Mouse (Mus musculus): ENCODE data around the gene Pi4ka. TPM values are rescaled to one million over a fixed set of nuclear protein-coding genes. Genes with fewer than 3 reads are reported as not detected.

Gene Pi4ka
- polyA plus RNA-seq, 1 experiment from 2014 or later = 29.9 TPM

- ATAC-seq (replicated peaks; ENCODE audit: insufficient number of reproducible peaks, low FRiP score, low TSS enrichment, low read depth) = no peak
- no peak overlapping the region for H3K4me3 ChIP-seq (ENCODE audit: low read depth, low read length)
- H3K27me3 ChIP-seq (ENCODE audit: control insufficient read depth, insufficient read depth, low read length) = no peaks in the 10 kb centered on the region
- no peak overlapping the region for H3K9ac ChIP-seq (replicated peaks; ENCODE audit: low read length)
- H3K4me1 ChIP-seq (ENCODE audit: control insufficient read depth, insufficient read depth, low read length) = no peaks in the 10 kb centered on the region
- H3K27ac ChIP-seq (replicated peaks; ENCODE audit: low read depth, low read length) = no peak overlapping the region
- no peaks in the 10 kb centered on the region for H3K36me3 ChIP-seq (replicated peaks; ENCODE audit: control insufficient read depth, insufficient read depth, low read depth, low read length)
- no peak for DNase-seq (ENCODE audit: low spot score)
- H3K4me2 ChIP-seq (ENCODE audit: low read depth, low read length) = no peak overlapping the region
- whole genome bisulfite sequencing = 90% methylated on average over 5 of the region's 5 CpGs
- H3K9me3 ChIP-seq (replicated peaks; ENCODE audit: control insufficient read depth, low read length) = no peaks in the 10 kb centered on the region
Measured at GRCm38 (mm10) chr16:17331855-17332254, 74.3 kb downstream of the Pi4ka start.

DNA sequence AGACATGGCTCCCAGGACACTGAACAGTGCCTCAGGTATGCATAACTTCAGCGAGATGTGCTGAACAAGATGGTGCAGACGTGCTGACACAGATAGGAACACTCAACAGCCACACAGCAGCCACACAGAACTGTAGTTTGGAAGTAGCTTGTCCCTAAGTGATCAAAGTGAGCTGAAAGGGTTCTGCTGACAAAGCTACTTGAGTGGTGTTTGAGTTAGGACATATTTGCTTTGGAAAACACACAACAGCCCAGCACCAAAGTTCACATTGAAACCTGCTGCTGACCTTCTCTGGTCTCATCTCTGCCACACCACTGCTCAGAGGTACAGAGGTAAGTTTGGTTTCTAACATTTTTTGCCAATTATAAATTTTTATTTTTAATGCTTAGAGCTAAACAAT is 75.0 kb downstream of the Pi4ka start, which contains the start of gene Serpind1:
Gene Serpind1, plus strand, starts transcription at position 256 of the 400 bp plus-strand sequence.
- H3K27ac ChIP-seq (replicated peaks; ENCODE audit: low read depth, low read length) = no peak within 1 kb of the TSS
- H3K4me2 ChIP-seq (ENCODE audit: low read depth, low read length) = no peak within 1 kb of the TSS
- no peaks in the 10 kb centered on the region for H3K9me3 ChIP-seq (replicated peaks; ENCODE audit: control insufficient read depth, low read length)
- H3K27me3 ChIP-seq (ENCODE audit: control insufficient read depth, insufficient read depth, low read length) = no peaks in the 10 kb centered on the region
- WGBS = 65% methylated on average over 2 of the region's 2 CpGs
- H3K4me3 ChIP-seq (ENCODE audit: low read depth, low read length) = no peak within 1 kb of the TSS
- no peaks in the 10 kb centered on the region for H3K4me1 ChIP-seq (ENCODE audit: control insufficient read depth, insufficient read depth, low read length)
- no peak for ATAC-seq (replicated peaks; ENCODE audit: insufficient number of reproducible peaks, low FRiP score, low TSS enrichment, low read depth)
- no peak within 1 kb of the TSS for H3K9ac ChIP-seq (replicated peaks; ENCODE audit: low read length)
- DNase-seq (ENCODE audit: low spot score) = no peak
- H3K36me3 ChIP-seq (replicated peaks; ENCODE audit: control insufficient read depth, insufficient read depth, low read depth, low read length) = no peaks in the 10 kb centered on the region

GRCm38 (mm10) chr16:17329848-17330570 is 76.1 kb downstream of the Pi4ka start:
- H3K27me3 ChIP-seq (ENCODE audit: control insufficient read depth, insufficient read depth, low read length) = no peaks in the 10 kb centered on the region
- H3K4me1 ChIP-seq (ENCODE audit: control insufficient read depth, insufficient read depth, low read length) = no peaks in the 10 kb centered on the region
- H3K4me3 ChIP-seq (ENCODE audit: low read depth, low read length) = no peak overlapping the region
- DNase-seq (ENCODE audit: low spot score) (no peak), ATAC-seq (replicated peaks; ENCODE audit: insufficient number of reproducible peaks, low FRiP score, low TSS enrichment, low read depth) (no peak)
- no peaks in the 10 kb centered on the region for H3K36me3 ChIP-seq (replicated peaks; ENCODE audit: control insufficient read depth, insufficient read depth, low read depth, low read length)
- no peak overlapping the region for H3K27ac ChIP-seq (replicated peaks; ENCODE audit: low read depth, low read length)
- no peaks in the 10 kb centered on the region for H3K9me3 ChIP-seq (replicated peaks; ENCODE audit: control insufficient read depth, low read length)
- 82% methylated on average over 1 of the region's 1 CpGs for WGBS
- H3K9ac ChIP-seq (replicated peaks; ENCODE audit: low read length) = no peak overlapping the region
- no peak overlapping the region for H3K4me2 ChIP-seq (ENCODE audit: low read depth, low read length)

DNA sequence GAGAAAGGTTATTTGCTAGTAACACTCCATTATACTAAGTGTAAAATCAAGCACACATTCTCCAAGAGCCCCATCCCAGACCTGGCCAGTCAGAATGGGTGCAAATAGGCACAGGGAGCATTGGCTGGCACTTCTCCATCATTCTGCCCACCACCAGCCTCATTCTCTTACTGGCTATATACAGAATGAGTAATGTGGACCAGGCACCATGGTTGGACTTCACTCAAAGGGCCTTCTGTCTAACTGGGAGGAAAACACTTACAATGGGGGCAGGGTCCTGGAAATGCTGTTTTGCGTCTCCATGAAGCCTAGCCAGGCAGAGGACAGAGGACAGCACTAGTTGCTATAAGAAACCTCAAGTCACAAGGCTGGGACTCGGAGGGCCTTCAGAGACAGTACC is 80.0 kb downstream of the Pi4ka start:
- WGBS = 71% methylated on average over 2 of the region's 2 CpGs
- no peak for ATAC-seq (replicated peaks; ENCODE audit: insufficient number of reproducible peaks, low FRiP score, low TSS enrichment, low read depth)
- Histone ChIP-seq H3K27ac (replicated peaks; ENCODE audit: low read depth, low read length) (no peak overlapping the region), H3K9me3 (replicated peaks; ENCODE audit: control insufficient read depth, low read length) (no peaks in the 10 kb centered on the region), H3K36me3 (replicated peaks; ENCODE audit: control insufficient read depth, insufficient read depth, low read depth, low read length) (no peaks in the 10 kb centered on the region), H3K4me1 (ENCODE audit: control insufficient read depth, insufficient read depth, low read length) (no peaks in the 10 kb centered on the region), H3K4me3 (ENCODE audit: low read depth, low read length) (no peak overlapping the region), H3K27me3 (ENCODE audit: control insufficient read depth, insufficient read depth, low read length) (no peaks in the 10 kb centered on the region), H3K4me2 (ENCODE audit: low read depth, low read length) (no peak overlapping the region), H3K9ac (replicated peaks; ENCODE audit: low read length) (no peak overlapping the region)
- DNase-seq (ENCODE audit: low spot score) = no peak

DNA sequence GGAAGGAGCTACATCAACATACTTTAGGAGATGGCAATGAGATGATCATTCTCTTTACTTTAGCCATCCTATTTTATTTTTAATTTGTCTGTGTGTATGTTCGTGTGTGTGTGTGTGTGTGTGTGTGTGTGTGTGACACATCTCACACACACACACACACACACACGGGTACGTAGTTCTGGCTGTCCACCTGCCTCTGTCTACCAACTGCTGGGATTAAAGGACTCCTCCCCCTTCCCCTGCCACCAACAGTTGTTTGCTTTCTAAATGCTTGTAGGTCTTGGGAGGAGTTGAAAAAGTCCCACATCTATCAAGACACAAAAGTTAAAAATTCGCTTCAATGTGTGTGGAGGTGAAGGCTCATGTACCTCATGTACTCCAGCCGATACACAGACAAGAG is 81.4 kb downstream of the Pi4ka start:
- no peak overlapping the region for H3K4me3 ChIP-seq (ENCODE audit: low read depth, low read length)
- no peak overlapping the region for H3K27ac ChIP-seq (replicated peaks; ENCODE audit: low read depth, low read length)
- no peak overlapping the region for H3K9ac ChIP-seq (replicated peaks; ENCODE audit: low read length)
- WGBS = 89% methylated on average over 5 of the region's 5 CpGs
- ATAC-seq (replicated peaks; ENCODE audit: insufficient number of reproducible peaks, low FRiP score, low TSS enrichment, low read depth) (no peak), DNase-seq (ENCODE audit: low spot score) (no peak)
- no peaks in the 10 kb centered on the region for H3K36me3 ChIP-seq (replicated peaks; ENCODE audit: control insufficient read depth, insufficient read depth, low read depth, low read length)
- no peaks in the 10 kb centered on the region for H3K9me3 ChIP-seq (replicated peaks; ENCODE audit: control insufficient read depth, low read length)
- H3K4me1 ChIP-seq (ENCODE audit: control insufficient read depth, insufficient read depth, low read length) = no peaks in the 10 kb centered on the region
- H3K27me3 ChIP-seq (ENCODE audit: control insufficient read depth, insufficient read depth, low read length) = no peaks in the 10 kb centered on the region
- H3K4me2 ChIP-seq (ENCODE audit: low read depth, low read length) = no peak overlapping the region

DNA sequence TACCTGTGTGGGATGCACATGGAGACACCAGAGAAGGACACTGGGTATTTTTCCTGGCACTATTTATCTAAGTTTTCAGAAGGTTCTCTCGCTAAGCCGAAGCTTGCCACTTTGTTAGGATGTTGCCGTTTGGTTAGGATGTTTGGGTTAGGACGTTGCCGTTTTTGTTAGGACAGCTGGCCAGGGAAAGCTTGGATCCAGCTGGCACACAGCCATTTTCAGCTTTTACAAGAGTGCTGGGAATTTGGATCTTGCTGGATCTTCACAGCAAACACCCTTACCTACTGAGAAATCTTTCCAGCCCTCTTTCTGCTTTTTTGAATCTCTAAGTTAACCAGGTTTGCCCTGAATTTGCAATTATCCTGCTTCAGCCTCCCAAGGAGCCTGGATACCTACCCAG is 84.6 kb downstream of the Pi4ka start:
- no peak overlapping the region for H3K9ac ChIP-seq (replicated peaks; ENCODE audit: low read length)
- WGBS = 87% methylated on average over 5 of the region's 5 CpGs
- no peak overlapping the region for H3K4me3 ChIP-seq (ENCODE audit: low read depth, low read length)
- H3K36me3 ChIP-seq (replicated peaks; ENCODE audit: control insufficient read depth, insufficient read depth, low read depth, low read length) = peaks cover 2% of the 10 kb centered on the region; the same call in 1 of the 2 replicates
- no peaks in the 10 kb centered on the region for H3K9me3 ChIP-seq (replicated peaks; ENCODE audit: control insufficient read depth, low read length)
- no peak overlapping the region for H3K27ac ChIP-seq (replicated peaks; ENCODE audit: low read depth, low read length)
- no peak overlapping the region for H3K4me2 ChIP-seq (ENCODE audit: low read depth, low read length)
- H3K27me3 ChIP-seq (ENCODE audit: control insufficient read depth, insufficient read depth, low read length) = no peaks in the 10 kb centered on the region
- ATAC-seq (replicated peaks; ENCODE audit: insufficient number of reproducible peaks, low FRiP score, low TSS enrichment, low read depth) = no peak
- no peaks in the 10 kb centered on the region for H3K4me1 ChIP-seq (ENCODE audit: control insufficient read depth, insufficient read depth, low read length)
- DNase-seq (ENCODE audit: low spot score) = no peak

- Histone ChIP-seq H3K4me1 (ENCODE audit: control insufficient read depth, insufficient read depth, low read length) (no peaks in the 10 kb centered on the region), H3K36me3 (replicated peaks; ENCODE audit: control insufficient read depth, insufficient read depth, low read depth, low read length) (peaks cover 2% of the 10 kb centered on the region), H3K9me3 (replicated peaks; ENCODE audit: control insufficient read depth, low read length) (no peaks in the 10 kb centered on the region), H3K9ac (replicated peaks; ENCODE audit: low read length) (no peak overlapping the region), H3K27ac (replicated peaks; ENCODE audit: low read depth, low read length) (no peak overlapping the region), H3K4me3 (ENCODE audit: low read depth, low read length) (no peak overlapping the region), H3K27me3 (ENCODE audit: control insufficient read depth, insufficient read depth, low read length) (no peaks in the 10 kb centered on the region), H3K4me2 (ENCODE audit: low read depth, low read length) (no peak overlapping the region)
- WGBS = 96% methylated on average over 7 of the region's 7 CpGs
- DNase-seq (ENCODE audit: low spot score) = no peak
- no peak for ATAC-seq (replicated peaks; ENCODE audit: insufficient number of reproducible peaks, low FRiP score, low TSS enrichment, low read depth)
Measured at GRCm38 (mm10) chr16:17316554-17316953, 89.6 kb downstream of the Pi4ka start.

DNA sequence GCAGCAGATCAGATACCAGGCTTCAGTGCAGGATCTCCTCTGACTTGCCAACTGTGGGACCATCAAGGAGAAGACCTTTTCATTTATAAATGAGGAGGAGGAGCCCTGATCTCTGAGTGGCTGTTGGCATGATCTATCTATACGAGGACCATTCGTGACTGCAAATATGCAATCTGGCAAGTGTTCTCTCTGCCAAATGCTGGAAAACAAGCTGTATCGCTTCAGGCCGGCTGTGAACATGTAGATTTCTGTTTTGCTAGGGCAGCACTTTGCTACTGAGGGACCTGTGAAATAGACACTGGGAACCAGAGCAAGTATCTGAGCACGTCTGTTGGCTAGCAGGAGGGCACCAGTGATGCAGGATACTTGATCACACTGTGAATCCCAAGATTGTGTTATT is 93.6 kb downstream of the Pi4ka start:
- 96% methylated on average over 5 of the region's 5 CpGs for WGBS
- no peak overlapping the region for H3K4me2 ChIP-seq (ENCODE audit: low read depth, low read length)
- peaks cover under 1% of the 10 kb centered on the region for H3K36me3 ChIP-seq (replicated peaks; ENCODE audit: control insufficient read depth, insufficient read depth, low read depth, low read length)
- H3K4me3 ChIP-seq (ENCODE audit: low read depth, low read length) = no peak overlapping the region
- ATAC-seq (replicated peaks; ENCODE audit: insufficient number of reproducible peaks, low FRiP score, low TSS enrichment, low read depth) = no peak
- no peak overlapping the region for H3K27ac ChIP-seq (replicated peaks; ENCODE audit: low read depth, low read length)
- H3K9me3 ChIP-seq (replicated peaks; ENCODE audit: control insufficient read depth, low read length) = no peaks in the 10 kb centered on the region
- no peaks in the 10 kb centered on the region for H3K27me3 ChIP-seq (ENCODE audit: control insufficient read depth, insufficient read depth, low read length)
- no peak for DNase-seq (ENCODE audit: low spot score)
- H3K4me1 ChIP-seq (ENCODE audit: control insufficient read depth, insufficient read depth, low read length) = no peaks in the 10 kb centered on the region
- no peak overlapping the region for H3K9ac ChIP-seq (replicated peaks; ENCODE audit: low read length)

All from embryonic facial prominence, embryonic 11.5 days (tissue).